Mouse (Mus musculus): ENCODE results near the gene Aoc3. TPM values are rescaled to one million over a fixed set of nuclear protein-coding genes. Genes with fewer than 3 reads are reported as not detected.

Gene Aoc3
- total RNA-seq (2021), result under 1 TPM; 0.63 TPM
- long read RNA-seq, experiment 1, full-length matches to known transcripts, result 3 of 3 reads
- long read RNA-seq, experiment 1, partial matches to known transcripts, result 0 of 3 reads
- long read RNA-seq, experiment 1, other reads (novel, unspliced or antisense), result 0 of 3 reads
- long read RNA-seq, experiment 2, full-length matches to known transcripts, result 3 of 3 reads
- long read RNA-seq, experiment 2, partial matches to known transcripts, result 0 of 3 reads
- long read RNA-seq, experiment 2, other reads (novel, unspliced or antisense), result 0 of 3 reads

DNA sequence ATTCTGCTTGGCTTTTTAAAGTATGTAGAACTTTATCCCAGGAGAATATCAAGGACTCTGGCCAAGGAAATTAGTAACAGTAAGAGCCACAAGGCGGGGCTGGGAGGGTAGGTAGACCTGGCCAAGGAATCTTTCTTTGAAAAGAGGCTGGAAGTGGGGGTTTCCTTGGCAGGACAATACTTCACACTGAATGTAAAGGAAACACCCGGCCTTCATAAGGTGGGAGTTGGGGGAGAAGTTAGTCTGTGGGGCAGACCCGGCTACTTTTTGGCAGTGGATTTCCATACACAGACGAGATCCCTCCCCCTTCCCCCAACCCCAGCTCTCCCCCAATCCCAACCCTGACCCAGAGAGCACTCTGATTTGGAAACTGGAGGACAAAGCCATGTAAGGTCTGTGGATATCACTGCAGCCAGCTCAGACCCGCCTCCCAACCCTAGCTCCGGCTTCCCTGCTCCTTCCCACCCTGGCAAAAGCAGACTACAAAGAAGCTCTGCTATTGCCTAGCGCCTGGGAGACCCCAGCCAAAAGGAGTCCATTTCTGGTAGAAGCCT, at the start of gene Aoc3:
Gene Aoc3 (plus strand): TSS at position 235 of the 554 bp plus-strand sequence.
- no peak for TF ChIP-seq CTCF (IDR thresholded peaks at IDR 0.05)

DNA sequence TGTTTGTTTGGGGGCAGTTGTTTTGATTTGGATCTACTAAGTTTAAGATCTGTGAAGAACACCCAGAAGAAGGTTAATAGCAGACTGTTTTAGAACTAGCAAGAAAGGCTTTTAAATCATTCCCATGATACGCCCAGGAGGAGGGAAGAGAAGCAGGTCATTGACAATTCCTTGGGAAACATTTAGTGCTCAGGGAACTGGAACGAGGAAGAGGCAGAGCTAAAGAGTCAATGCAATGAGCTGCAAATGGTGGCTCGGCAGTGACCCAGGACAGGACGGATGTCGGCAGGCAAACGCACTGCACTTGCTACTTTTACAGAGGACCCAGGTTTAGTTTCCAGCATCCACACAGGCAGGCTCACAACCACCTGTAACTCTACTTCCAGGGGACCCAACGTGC, 49.6 kb upstream of the Aoc3 start:
- TF ChIP-seq CTCF (IDR thresholded peaks at IDR 0.05), result no peak
- no peak for DNase-seq (ENCODE audit: extremely low spot score in 1 of 2, low spot score in 2 of 2)
- intact Hi-C loops (cut with DNase I), result no loop called here
- Histone ChIP-seq H3K4me3 (no peak overlapping the region), H3K27ac (no peak overlapping the region)

More for the DNA sequence above, at the start of gene Aoc3:
- intact Hi-C loops (cut with DNase I), result no loop called here
- H3K27ac ChIP-seq, result no peak within 1 kb of the TSS
- no peak within 1 kb of the TSS for H3K4me3 ChIP-seq
- DNase-seq (ENCODE audit: extremely low spot score in 1 of 2, low spot score in 2 of 2), result no peak

DNA sequence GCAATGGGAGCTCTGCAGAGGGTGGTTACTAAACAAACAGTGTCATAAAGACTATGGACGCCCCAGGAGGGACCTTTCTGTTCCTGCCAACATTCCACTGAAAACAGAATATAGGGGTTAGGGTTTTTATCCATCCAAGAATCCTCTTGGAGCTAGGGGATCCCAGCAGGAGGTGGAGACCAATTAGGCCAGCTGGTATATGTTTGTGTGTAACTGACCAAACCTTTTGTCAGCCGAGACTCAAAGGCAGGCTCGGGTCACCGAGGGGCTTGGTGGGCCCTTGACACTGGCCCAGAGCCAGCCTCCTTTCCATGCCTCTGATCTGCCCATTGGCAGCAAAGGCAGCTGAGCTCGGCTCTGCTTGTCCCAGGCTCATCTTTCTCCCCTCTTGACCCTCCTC, 47.5 kb upstream of the Aoc3 start:
- no peak for TF ChIP-seq CTCF (IDR thresholded peaks at IDR 0.05)
- Histone ChIP-seq H3K4me3 (no peak overlapping the region), H3K27ac (no peak overlapping the region)
- DNase-seq (ENCODE audit: extremely low spot score in 1 of 2, low spot score in 2 of 2), result no peak
- intact Hi-C loops (cut with DNase I), result no loop called here

DNA sequence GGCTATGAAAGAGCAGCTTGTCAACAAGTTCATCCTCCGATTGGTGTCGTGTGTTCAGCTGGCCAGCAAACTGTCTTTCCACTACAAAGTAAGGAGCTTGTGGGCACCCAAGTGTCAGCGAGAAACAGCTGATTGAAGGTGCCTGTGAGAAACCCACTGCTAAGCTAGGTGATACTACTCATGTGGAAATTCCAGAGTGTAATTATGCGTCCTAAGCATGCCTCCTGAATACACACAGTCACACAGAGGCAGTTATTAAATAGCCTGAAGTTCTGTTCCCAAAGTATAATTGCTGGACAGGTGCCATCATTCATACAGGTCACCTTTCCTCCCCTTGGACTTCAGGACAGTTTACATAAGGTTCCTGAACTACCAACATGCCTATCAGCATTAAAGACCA, 46.6 kb upstream of the Aoc3 start:
- Histone ChIP-seq H3K4me3 (no peak overlapping the region), H3K27ac (no peak overlapping the region)
- intact Hi-C loops (cut with DNase I), result no loop called here
- DNase-seq (ENCODE audit: extremely low spot score in 1 of 2, low spot score in 2 of 2), result no peak
- no peak for TF ChIP-seq CTCF (IDR thresholded peaks at IDR 0.05)

DNA sequence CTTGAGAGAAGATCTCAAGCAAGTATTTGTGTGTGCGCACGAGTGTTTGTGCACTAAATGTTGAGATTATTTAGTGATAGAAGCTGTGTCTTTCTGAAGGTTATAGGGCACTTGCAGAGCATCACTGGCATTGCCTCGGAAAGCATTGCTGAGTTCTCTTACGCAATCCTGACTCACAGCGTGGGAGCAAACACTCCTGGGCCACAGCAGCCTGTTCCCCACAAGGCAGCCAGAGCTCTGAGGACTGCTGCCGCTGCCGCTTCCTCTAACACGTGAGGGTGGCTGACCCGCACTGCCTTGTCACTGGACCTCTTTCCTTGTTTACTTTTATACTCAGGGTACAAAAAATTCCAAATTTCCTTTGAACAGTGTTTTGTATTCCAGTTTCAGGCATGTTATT, 43.1 kb upstream of the Aoc3 start:
- H3K27ac ChIP-seq, result no peak overlapping the region
- no peak for TF ChIP-seq CTCF (IDR thresholded peaks at IDR 0.05)
- no peak for DNase-seq (ENCODE audit: extremely low spot score in 1 of 2, low spot score in 2 of 2)
- no peak overlapping the region for H3K4me3 ChIP-seq
- intact Hi-C loops (cut with DNase I), result no loop called here

DNA sequence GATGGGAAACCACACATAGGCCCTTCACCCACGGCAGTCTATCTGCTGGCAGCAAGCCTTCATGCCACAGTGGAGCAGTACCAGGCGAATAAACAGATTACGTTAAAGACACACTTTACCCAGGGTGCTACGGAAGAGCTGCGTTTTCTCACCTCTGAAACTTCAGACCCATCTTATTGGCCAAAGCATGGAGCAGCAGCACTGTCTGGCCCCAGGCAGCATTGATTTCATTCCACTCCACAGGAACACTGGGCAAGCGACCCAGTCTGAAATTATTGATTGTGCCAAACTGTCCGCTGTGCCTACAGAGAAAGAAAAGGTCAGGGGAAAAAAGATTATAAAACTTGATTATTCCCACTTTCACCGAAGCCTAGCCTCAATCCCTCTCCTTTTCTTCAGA, 39.2 kb upstream of the Aoc3 start:
- TF ChIP-seq CTCF (IDR thresholded peaks at IDR 0.05), result no peak
- H3K27ac ChIP-seq, result no peak overlapping the region
- H3K4me3 ChIP-seq, result no peak overlapping the region
- intact Hi-C loops (cut with DNase I), result no loop called here
- no peak for DNase-seq (ENCODE audit: extremely low spot score in 1 of 2, low spot score in 2 of 2)

DNA sequence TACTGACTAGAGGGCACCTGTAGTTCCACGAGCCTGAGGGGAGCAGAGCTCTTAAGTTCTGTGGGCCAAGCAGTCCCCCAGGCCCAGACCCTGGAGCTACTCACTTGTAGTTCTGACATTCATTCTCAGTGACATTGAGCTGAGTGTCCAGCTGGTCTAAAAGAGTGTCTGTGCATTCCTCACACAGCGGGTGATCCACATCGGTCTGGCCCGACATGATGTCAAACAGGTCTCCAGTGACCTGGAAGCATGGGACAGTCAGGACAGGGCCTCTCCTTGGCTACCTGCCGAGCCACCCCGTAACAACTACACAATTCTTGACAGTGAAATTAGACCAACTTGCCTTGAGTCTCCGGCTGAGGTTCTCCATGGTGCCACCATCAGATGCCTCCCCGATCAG, 35.2 kb upstream of the Aoc3 start:
- intact Hi-C loops (cut with DNase I), result no loop called here
- H3K4me3 ChIP-seq, result no peak overlapping the region
- H3K27ac ChIP-seq, result no peak overlapping the region
- TF ChIP-seq CTCF (IDR thresholded peaks at IDR 0.05), result no peak
- no peak for DNase-seq (ENCODE audit: extremely low spot score in 1 of 2, low spot score in 2 of 2)

DNA sequence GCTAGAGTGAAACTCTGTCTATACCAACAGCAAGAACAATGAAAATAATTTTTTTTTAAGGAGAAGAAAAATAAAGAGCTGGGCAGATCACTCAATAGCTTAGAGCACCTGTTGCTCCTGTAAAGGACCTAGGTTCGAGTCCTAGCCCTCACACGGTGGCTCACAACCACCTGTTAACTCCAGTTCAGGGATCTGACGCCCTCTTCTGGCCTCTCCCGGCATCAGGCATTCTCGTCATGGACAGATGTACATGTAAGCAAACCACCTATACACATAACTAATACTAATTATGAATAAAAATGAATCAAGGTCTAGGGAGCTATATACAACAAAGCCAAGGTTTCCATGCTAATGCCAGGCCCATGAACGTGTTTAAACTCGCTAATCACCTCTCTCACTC, 29.5 kb upstream of the Aoc3 start:
- intact Hi-C loops (cut with DNase I), result no loop called here
- Histone ChIP-seq H3K4me3 (peak overlapping the region; percentile 90), H3K27ac (no peak overlapping the region)
- TF ChIP-seq CTCF (IDR thresholded peaks at IDR 0.05), result no peak; the same call in 1 of the 2 replicates
- no peak for DNase-seq (ENCODE audit: extremely low spot score in 1 of 2, low spot score in 2 of 2)

DNA sequence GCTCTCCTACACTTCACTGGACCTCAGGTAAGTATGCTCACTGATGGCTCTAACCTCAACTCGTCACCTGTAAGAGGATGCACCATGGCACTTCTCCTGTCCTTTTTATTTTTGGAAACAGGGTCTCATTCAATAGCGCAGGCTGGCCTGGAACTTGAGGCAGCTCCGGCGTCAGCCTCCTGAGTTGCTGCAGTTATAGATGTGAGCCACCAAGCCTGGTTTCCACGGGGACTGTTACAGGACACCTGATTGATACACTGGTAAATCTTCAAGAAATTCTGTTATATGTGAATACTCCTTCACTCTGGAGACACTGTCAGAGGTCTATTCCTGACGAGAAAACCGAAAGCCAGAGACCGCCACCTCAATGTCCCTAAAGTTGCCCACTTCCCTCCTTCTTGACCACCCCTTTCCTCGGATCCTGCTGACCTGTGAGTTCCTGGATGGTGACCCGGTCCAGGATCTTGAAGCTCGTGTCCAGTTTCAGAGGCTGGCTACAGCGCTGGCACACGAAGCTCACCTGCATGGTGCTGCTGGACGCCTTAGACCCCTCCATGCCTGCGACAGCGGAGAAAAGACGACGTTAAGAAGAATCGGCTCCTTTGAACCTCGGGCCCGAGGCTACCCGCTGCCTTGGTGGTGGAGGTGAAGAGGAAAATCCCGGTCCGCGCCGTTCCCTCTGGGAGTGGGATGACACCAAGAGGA, 29.0 kb upstream of the Aoc3 start:
- DNase-seq (ENCODE audit: extremely low spot score in 1 of 2, low spot score in 2 of 2), result no peak
- Histone ChIP-seq H3K4me3 (peak overlapping the region; percentile 90), H3K27ac (peak overlapping the region; percentile 85)
- TF ChIP-seq CTCF (IDR thresholded peaks at IDR 0.05), result no peak
- intact Hi-C loops (cut with DNase I), result loop anchor here (1.0 kb wide), 2 partner anchors 48 to 90 kb away; partner anchors contain the start of gene Vps25

DNA sequence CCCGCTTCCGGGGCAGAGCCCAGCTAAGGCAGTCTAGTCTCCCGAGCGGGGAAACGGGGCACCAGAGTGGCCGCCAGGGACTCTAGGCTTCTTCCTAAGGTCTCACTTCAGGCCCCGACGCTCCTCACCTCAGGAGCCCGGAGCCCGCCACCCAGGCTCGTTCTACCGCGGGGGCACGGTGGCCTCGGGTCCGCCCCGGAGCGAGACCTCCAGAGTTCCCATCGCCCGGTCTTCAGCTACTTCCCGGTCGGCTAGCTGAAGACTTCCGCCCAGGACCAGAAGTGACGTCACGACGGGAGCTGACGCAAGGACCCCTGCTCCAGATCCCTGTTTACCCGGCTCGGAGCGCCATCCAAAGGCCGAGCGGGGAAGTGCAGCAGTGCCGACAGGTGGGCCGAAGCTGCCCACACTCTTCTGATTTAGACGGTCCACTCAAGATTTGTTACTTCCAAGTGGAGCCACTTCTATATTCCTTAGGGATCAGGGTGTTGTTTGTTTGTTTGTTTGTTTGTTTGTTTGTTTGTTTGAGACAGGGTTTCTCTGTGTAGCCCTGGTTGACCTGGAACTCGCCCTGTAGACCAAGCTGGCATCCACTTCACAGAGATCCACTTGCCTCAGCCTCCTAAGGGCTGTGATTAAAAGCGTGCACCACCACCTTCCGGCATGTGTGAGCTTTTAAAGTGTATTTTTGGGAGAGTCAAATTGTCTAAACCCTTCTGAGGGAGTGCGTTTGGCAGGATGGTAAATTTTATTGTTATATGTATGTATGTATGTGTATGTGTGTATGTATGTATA, 28.2 kb upstream of the Aoc3 start, which contains the start of gene Becn1:
Gene Becn1 (minus strand): TSS at position 283 of the 795 bp plus-strand sequence.
- TF ChIP-seq CTCF (IDR thresholded peaks at IDR 0.05), result peak; percentile 98
- Histone ChIP-seq H3K4me3 (peak within 1 kb of the TSS; percentile 90), H3K27ac (peak within 1 kb of the TSS; percentile 85)
- DNase-seq (ENCODE audit: extremely low spot score in 1 of 2, low spot score in 2 of 2), result peak; percentile 94 to 98
- intact Hi-C loops (cut with DNase I), result loop anchor here (1.0 kb wide), 2 partner anchors 49 to 91 kb away; partner anchors contain the start of gene Vps25

DNA sequence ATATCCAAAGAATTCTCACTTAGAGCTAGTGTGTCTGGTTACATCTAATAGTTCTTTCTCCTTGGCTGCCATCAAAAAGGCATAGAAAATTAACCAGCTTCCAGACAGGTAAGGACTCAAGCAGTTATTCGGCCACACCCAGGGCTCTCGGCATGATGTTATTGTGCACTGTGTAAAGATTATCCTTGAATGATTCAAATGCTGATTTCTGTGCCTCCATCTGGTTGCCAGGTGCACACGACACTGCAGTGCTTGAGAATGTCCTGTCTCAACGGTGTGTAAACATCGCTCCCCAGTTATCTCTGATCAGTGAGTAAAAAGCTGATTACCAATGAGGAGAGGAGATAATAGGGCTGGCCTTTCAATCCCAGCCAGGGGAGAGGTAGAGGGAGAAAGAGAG, 22.7 kb upstream of the Aoc3 start:
- intact Hi-C loops (cut with DNase I), result no loop called here
- Histone ChIP-seq H3K4me3 (no peak overlapping the region), H3K27ac (no peak overlapping the region)
- no peak for DNase-seq (ENCODE audit: extremely low spot score in 1 of 2, low spot score in 2 of 2)
- no peak for TF ChIP-seq CTCF (IDR thresholded peaks at IDR 0.05)

DNA sequence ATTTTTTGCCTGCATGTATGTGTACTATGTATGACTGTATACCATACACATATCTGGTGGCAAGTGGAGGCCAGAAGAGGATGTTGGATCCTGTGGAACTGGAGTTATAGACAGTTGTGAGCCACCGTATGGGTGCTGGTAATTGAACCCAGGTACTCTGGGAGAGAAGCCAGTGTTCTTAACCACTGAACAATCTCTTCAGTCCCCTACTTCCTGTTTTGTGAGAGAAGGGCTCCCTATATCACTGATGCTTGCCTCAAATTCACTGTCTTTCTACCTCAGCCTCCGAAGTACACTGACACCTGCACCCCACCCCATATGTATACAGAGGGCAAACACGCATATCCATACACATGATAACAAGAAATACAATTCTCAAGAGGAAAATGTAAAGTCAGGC, 19.3 kb upstream of the Aoc3 start:
- Histone ChIP-seq H3K27ac (no peak overlapping the region), H3K4me3 (no peak overlapping the region)
- TF ChIP-seq CTCF (IDR thresholded peaks at IDR 0.05), result no peak
- DNase-seq (ENCODE audit: extremely low spot score in 1 of 2, low spot score in 2 of 2), result no peak
- intact Hi-C loops (cut with DNase I), result no loop called here
